Mouse (Mus musculus) left cerebral cortex, adult 8-10 months (tissue): ENCODE data around the gene BC025920. TPM values are rescaled to one million over a fixed set of nuclear protein-coding genes. Genes with fewer than 3 reads are reported as not detected.

Experiments
- DNase-seq, 2 experiments: peaks; one replicate each; pipeline ENCODE4 v3.0.0; 2022; ENCODE audit warnings: low spot score in 2 of 2
- total RNA-seq, 4 experiments: library from RNA; stranded (reverse); gene quantifications; 2 replicates each; pipeline ENCODE4 v1.2.4; 2022

The BC025920 gene
- total RNA-seq, 4 experiments from 2014 or later: 3.3 to 5.4 (median 3.9) TPM

GRCm38 (mm10) chr10:81602741-81603151 lies 3.3 kb upstream of the BC025920 start:
- no peak for DNase-seq

- DNase-seq: no peak
These were observed 1.8 kb upstream of the BC025920 start for GRCm38 (mm10) chr10:81604019-81604967.

GRCm38 (mm10) chr10:81604968-81605665 lies 953 bp upstream of the BC025920 start:
- peak; percentile 67 to 74 for DNase-seq

- DNase-seq: no peak
These were observed 450 bp upstream of the BC025920 start for GRCm38 (mm10) chr10:81605666-81605973.

GRCm38 (mm10) chr10:81608308-81608707 lies 2.2 kb downstream of the BC025920 start:
- no peak for DNase-seq

GRCm38 (mm10) chr10:81612779-81613178 lies 6.7 kb downstream of the BC025920 start:
- DNase-seq: no peak

- no peak for DNase-seq
These were observed 9.4 kb downstream of the BC025920 start for GRCm38 (mm10) chr10:81615486-81615885.

GRCm38 (mm10) chr10:81619976-81620375 lies 13.9 kb downstream of the BC025920 start:
- no peak for DNase-seq

GRCm38 (mm10) chr10:81620786-81621185 lies 14.7 kb downstream of the BC025920 start:
- no peak for DNase-seq

GRCm38 (mm10) chr10:81623441-81623840 lies 17.4 kb downstream of the BC025920 start:
- no peak for DNase-seq

- no peak for DNase-seq
These were observed 20.3 kb downstream of the BC025920 start for GRCm38 (mm10) chr10:81626101-81626993.

- DNase-seq: peak; percentile 87 to 94
These were observed 21.1 kb downstream of the BC025920 start, which contains the start of gene Sirt6 for GRCm38 (mm10) chr10:81626994-81627835. TSS of gene Sirt6 (minus strand) at chr10:81627797.

GRCm38 (mm10) chr10:81627836-81628220 lies 21.8 kb downstream of the BC025920 start:
- no peak for DNase-seq

- no peak for DNase-seq
These were observed 22.3 kb downstream of the BC025920 start, which contains the start of gene Ankrd24 for GRCm38 (mm10) chr10:81628390-81628789. TSS of gene Ankrd24 (plus strand) at chr10:81628540.

GRCm38 (mm10) chr10:81633253-81634099 lies 27.4 kb downstream of the BC025920 start:
- DNase-seq: peak; percentile 69 to 87

- peak in 1 of 2 experiments; percentile 4 for DNase-seq
These were observed 30.3 kb downstream of the BC025920 start for GRCm38 (mm10) chr10:81636338-81636737.

GRCm38 (mm10) chr10:81638101-81638500 lies 32.0 kb downstream of the BC025920 start:
- peak; percentile 1 to 12 for DNase-seq

- peak; percentile 1 to 8 for DNase-seq
These were observed 34.8 kb downstream of the BC025920 start for GRCm38 (mm10) chr10:81640825-81641224.

GRCm38 (mm10) chr10:81641566-81641965 lies 35.5 kb downstream of the BC025920 start:
- peak; percentile 2 to 6 for DNase-seq
